Mouse (Mus musculus): ENCODE measurements around the gene St3gal5. TPM values are rescaled to one million over a fixed set of nuclear protein-coding genes. Genes with fewer than 3 reads are reported as not detected.

St3gal5 gene
- total RNA-seq, 2 experiments from 2014 or later = 93.2 to 93.9 TPM

GRCm38 (mm10) chr6:72096669-72097068, 723 bp upstream of the St3gal5 start:
- no peak for DNase-seq (ENCODE audit: low spot score in 2 of 2)

- DNase-seq (ENCODE audit: low spot score in 2 of 2) = no peak
Measured at GRCm38 (mm10) chr6:72098021-72098655, 746 bp downstream of the St3gal5 start.

- DNase-seq (ENCODE audit: low spot score in 2 of 2) = no peak
Measured at GRCm38 (mm10) chr6:72098691-72099090, 1.3 kb downstream of the St3gal5 start.

GRCm38 (mm10) chr6:72099281-72099680, 1.9 kb downstream of the St3gal5 start:
- no peak for DNase-seq (ENCODE audit: low spot score in 2 of 2)

GRCm38 (mm10) chr6:72100171-72100570, 2.8 kb downstream of the St3gal5 start:
- DNase-seq (ENCODE audit: low spot score in 2 of 2) = no peak

GRCm38 (mm10) chr6:72100939-72101338, 3.5 kb downstream of the St3gal5 start:
- DNase-seq (ENCODE audit: low spot score in 2 of 2) = no peak

- no peak for DNase-seq (ENCODE audit: low spot score in 2 of 2)
Measured at GRCm38 (mm10) chr6:72101386-72101785, 4.0 kb downstream of the St3gal5 start.

- DNase-seq (ENCODE audit: low spot score in 2 of 2) = no peak
Measured at GRCm38 (mm10) chr6:72102066-72102465, 4.7 kb downstream of the St3gal5 start.

GRCm38 (mm10) chr6:72104534-72104933, 7.1 kb downstream of the St3gal5 start:
- DNase-seq (ENCODE audit: low spot score in 2 of 2) = no peak

- DNase-seq (ENCODE audit: low spot score in 2 of 2) = no peak
Measured at GRCm38 (mm10) chr6:72108941-72109892, 11.8 kb downstream of the St3gal5 start.

GRCm38 (mm10) chr6:72110577-72110976, 13.2 kb downstream of the St3gal5 start:
- no peak for DNase-seq (ENCODE audit: low spot score in 2 of 2)

GRCm38 (mm10) chr6:72112575-72112974, 15.2 kb downstream of the St3gal5 start:
- no peak for DNase-seq (ENCODE audit: low spot score in 2 of 2)

- DNase-seq (ENCODE audit: low spot score in 2 of 2) = no peak
Measured at GRCm38 (mm10) chr6:72113093-72113702, 15.8 kb downstream of the St3gal5 start.

GRCm38 (mm10) chr6:72114902-72115301, 17.5 kb downstream of the St3gal5 start:
- no peak for DNase-seq (ENCODE audit: low spot score in 2 of 2)

GRCm38 (mm10) chr6:72117322-72117968, 20.1 kb downstream of the St3gal5 start:
- no peak for DNase-seq (ENCODE audit: low spot score in 2 of 2)

GRCm38 (mm10) chr6:72119870-72120269, 22.5 kb downstream of the St3gal5 start:
- no peak for DNase-seq (ENCODE audit: low spot score in 2 of 2)

- DNase-seq (ENCODE audit: low spot score in 2 of 2) = no peak
Measured at GRCm38 (mm10) chr6:72121301-72121700, 23.9 kb downstream of the St3gal5 start.

GRCm38 (mm10) chr6:72122515-72122914, 25.1 kb downstream of the St3gal5 start:
- no peak for DNase-seq (ENCODE audit: low spot score in 2 of 2)

GRCm38 (mm10) chr6:72124315-72125103, 27.1 kb downstream of the St3gal5 start:
- no peak for DNase-seq (ENCODE audit: low spot score in 2 of 2)

GRCm38 (mm10) chr6:72126128-72126917, 28.9 kb downstream of the St3gal5 start:
- DNase-seq (ENCODE audit: low spot score in 2 of 2) = no peak

Data from layer of hippocampus, postnatal 10 days (tissue).